Mouse (Mus musculus) ES-E14 (cell line): ENCODE results near the gene Fam229a.

Experiments
- ZC3H11A ChIP-seq: IDR thresholded peaks from 2 replicates; pipeline ENCODE4 v1.6.1; 2012; ENCODE audit warnings: low read depth, mild to moderate bottlenecking, inconsistent platforms, low read length, borderline replicate concordance
- ZNF384 ChIP-seq: IDR thresholded peaks from 2 replicates; pipeline ENCODE4 v1.6.1; 2012; ENCODE audit warnings: low read depth, low read length, inconsistent platforms

- TF ChIP-seq ZC3H11A (no peak), ZNF384 (no peak)
These were observed 23.4 kb downstream of the Fam229a start for GRCm38 (mm10) chr4:129514300-129514898.
